Mouse (Mus musculus): ENCODE data around the gene Cherp.

The Cherp gene

DNA sequence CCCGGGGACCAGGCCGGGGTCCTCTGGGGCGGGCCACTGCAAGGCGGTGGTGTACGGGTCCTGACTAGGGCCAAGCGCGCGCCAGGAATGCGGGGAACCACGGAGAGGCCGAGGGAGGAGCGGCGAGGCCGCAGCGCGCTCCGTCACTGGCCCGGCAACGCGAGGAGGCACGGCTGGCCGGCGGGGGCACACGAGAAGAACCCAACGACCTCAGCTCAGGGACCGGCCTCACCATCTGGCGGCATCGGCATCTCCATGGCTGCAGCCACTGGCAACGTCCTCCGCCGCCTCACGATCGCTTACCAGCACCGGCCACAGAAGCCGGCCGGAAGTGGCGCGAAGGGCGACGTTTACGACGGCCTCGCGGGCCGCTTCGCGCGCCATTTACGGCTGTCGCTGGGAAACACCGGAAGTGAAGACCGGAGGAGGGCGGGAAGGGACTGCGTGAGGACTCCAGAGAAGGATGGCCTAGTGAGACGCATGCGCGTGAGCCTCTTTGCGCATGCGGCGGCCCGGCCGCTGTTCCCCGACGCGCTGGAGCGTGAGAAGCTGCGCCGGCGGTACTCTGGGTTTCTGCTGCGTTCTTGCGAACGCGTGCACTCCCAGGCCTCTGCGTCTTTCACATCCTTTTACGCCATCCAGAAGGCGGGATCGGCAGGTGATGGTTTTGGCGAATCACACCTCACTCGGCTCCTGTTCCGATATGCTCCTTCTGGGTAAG, at the start of gene Cherp:
Cherp (minus strand) TSS at position 401 of the 721 bp plus-strand sequence.
- DNase-seq (ENCODE audit: low spot score): peak; percentile 97

DNA sequence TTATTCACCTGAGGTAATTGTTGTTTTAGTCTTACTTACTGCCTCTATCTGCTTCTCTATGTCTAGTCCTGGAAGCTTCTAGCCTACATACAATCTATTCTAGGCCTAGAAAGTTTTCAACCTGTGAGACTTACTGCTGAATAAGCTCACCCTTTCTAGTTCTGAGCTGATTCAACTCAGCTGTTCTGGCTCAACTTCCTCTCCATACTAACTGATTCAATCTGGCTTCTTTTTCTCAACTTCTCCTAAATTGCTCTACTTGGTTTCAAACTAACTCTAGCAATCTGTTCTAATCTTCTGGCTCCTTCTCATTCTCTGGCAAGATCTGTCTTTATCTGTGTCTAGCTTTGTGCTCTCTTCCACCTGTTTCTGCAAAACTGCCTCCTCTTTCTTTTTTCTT, 46.9 kb upstream of the Cherp start:
- DNase-seq (ENCODE audit: low spot score): no peak

DNA sequence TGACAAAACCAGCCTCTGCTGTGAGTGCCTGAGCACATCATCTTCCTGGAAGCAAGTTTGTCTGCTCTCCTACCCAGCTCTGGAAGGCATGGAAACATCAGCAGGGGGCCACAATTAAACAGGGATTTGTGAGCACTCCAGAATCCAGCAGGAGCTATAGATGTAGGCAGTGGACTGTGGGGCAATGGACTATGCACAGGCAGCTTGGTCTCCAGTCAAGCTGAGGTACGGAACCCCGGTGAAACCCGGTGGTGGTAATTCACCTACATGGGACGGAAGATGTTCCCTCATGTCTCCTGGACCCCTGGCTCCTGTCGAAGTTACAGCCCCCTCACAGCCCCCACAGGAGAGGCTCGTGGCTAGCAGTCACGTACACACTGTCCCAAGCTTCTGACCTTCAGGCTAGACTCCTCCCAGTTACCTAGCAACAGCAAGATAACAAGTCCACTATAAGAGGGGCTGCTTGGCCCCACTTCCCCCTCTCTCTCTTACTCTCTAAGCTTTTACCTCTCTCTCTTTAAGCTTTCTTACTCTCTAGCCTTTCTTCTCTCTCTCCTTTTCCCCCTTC, 42.5 kb upstream of the Cherp start:
- no peak for DNase-seq (ENCODE audit: low spot score)

DNA sequence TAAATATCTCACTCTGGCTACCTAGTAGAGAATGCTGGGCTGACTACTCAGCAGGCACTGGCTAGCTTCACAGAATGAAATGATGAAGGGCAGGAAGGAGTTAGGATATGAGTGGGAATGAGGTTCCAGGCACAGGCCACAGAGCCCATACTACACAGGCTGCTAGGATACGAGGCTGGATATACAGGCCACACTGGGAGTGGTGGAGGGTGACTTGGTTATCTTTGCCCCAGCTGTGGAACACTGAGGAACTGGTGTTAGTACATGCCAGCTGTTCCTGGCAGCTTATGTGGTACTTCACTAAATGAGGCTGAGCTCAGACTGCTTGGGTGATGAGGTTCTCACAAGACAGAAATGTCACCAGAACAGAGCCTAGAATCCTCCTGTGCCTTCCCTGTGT, 38.1 kb upstream of the Cherp start:
- no peak for DNase-seq (ENCODE audit: low spot score)

DNA sequence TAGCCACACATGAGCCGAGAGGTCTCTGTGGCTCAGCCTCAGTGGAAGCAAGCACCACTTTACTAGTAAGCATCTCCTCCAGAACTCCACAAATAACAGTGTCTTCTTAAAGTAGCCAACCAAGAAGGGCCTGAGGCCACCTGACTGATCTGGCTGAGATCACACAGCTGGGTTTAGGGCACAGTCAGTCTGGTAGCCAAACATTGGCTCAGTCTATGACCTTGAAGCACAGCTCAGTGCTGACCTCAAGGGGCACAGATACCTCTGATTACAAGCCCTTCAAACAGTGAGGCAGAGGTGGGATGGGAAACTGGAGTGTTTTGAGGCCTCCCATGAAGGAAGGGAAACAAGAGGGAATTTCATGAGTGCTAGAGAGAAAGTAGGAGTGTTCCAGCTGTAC, 37.6 kb upstream of the Cherp start:
- DNase-seq (ENCODE audit: low spot score): no peak

DNA sequence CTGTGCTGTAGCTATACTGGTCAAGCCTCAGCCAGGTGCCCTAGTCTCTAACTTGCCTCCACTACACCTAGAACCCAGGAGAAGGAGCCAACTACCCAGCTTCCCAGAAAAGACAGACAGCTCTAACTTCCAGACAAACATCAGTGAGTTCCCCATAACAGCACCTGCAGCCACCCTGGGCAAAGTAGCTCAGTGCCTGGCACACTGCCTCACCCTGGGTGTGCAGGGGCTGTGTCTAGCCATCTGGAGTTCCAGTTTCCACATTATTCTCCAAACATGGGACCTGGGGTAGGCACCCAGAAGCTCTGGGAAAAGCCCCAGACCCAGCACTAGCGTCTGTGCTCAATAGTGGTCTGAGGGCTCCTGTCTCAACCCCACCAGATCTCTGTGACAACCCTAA, 32.5 kb upstream of the Cherp start:
- no peak for DNase-seq (ENCODE audit: low spot score)

DNA sequence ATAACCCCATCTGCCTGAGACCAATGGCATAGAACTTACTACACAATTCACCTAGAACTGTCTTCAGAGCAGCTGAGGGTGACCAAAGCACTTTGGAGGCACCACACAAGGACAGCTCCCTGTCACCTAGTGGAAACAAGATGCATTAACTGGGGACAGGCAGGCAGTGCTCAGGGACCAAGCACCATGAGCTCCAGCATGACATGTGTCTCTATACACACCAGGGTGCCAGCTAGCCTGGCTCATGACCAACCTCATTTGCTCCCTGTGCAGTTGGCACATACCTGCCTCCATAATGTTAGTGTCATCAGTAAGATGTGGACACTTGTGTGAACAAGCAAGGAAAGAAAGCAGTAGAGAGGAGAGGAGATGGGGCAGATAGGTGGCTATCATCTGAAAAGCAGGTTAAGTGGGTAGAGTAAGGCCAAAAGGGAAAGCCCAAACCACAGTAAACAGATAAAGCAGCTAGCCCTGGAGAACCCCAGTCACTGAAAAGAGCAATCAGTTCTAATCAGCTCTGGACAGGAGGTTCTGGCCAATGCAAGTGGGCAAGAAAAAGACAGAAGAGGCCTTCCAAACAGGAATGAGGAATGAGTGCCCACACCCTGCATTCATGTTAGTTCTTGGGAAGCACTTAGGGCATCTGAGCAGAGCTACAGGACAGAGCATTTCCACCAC, 29.8 kb upstream of the Cherp start:
- DNase-seq (ENCODE audit: low spot score): no peak

DNA sequence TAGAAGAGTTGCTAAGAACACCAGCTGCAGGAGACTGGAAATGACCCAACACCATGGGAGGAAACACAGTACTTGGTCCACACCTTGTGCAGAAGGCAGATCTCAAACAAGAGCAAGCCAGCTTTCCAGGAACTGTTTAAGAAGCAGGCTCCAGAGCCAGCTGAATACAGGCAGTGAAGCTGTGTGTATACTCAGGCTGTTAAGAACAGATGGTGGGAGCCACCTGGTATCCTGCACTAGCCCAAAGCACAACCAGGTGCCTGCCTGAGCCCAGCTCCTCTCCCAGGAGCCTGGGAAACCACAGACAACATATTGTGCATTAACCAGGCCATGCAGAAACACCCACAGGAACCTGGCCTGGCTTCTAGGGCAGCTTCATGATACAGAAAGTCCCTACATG, 29.1 kb upstream of the Cherp start:
- no peak for DNase-seq (ENCODE audit: low spot score)

DNA sequence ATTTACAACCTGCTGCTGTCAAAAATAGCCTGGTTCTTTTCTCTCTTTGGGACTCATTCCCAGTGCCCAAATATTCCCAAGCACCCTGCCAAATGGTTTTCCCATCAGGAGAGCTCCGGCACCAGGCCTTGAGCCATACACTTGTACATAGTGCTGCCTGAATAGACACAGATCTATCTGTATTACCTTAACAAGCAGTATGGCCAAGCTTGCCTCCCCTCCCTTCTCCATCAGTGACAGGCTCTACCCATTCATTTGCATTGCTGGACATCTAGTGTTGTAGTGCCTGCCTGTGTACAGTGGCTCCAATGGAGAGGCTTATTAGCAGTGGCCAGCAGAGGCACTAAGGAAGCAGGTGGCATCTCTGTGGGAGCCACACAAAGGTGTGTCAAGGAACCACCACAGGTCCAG, 25.5 kb upstream of the Cherp start:
- no peak for DNase-seq (ENCODE audit: low spot score)

DNA sequence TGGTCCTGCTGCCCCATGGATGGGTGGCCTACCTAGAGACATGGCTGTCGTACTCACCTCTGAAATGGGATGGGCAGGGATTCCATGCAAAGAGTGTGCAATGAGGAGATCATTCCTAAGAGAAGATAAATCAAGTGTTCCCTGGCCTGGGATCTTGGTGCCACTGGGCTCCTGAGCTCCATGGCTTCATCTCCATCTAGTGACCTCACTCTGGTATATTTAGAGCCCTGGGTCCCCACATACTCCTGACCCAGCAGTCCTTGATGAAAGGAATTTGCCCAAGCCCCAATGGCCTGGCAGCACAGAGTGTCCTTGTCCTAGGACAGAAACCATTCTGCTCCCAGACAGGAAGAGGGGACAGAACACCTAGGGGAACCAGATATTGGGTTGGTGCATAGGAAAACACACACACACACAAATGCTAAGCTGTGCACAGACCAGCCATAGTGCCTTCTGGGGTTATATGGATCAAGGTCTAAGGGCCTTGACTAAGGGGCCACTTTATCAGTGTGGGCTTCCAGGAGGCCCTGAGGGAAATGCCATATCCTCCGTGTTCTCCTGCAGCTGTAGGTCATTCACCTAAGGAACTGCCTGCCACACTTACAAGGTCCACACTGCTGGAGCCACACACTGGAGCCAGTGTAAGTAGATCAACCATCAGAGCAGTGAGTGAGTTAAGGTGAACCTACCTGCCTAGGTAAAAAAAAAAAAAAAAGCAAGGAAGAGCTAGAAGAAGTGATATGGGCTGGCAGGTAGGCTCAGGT, 24.7 kb upstream of the Cherp start:
- DNase-seq (ENCODE audit: low spot score): no peak

DNA sequence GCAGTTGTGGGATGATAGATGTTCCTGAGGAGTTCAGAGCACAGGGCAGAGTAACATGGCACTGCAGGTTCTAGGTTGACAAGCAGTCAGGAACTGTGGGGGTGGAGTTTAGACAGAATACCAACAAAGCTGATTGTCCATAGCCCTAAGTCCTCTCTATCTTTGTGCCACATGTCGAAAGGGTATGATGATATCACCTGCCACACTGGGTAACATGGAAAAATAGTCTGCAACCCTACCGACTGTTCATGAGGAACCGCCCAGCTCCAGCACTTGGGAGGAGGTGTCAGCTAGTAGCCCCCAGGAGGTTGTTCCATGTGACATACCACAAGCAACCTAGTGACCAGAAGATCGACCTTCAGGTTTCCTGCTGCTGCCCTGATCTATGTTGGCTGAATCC, 23.5 kb upstream of the Cherp start:
- no peak for DNase-seq (ENCODE audit: low spot score)

DNA sequence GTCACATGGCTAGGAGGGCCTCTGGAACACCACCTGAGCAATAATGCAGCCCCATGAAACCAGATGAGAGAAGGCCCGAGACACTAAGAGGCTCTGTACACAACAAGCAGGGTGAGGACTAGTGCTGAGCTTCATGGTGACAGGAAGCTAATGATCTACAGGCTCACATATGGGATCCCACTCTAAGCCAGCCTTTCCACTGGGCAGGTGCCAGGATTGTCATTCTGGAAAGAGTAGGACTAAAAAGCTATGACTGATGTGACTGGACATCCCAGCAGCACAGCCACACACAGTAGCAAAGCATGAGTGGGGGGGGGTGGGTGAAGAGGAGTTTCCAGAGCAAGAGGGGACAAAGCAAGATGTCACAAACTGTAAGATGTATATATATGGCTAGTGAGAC, 22.9 kb upstream of the Cherp start:
- DNase-seq (ENCODE audit: low spot score): no peak

DNA sequence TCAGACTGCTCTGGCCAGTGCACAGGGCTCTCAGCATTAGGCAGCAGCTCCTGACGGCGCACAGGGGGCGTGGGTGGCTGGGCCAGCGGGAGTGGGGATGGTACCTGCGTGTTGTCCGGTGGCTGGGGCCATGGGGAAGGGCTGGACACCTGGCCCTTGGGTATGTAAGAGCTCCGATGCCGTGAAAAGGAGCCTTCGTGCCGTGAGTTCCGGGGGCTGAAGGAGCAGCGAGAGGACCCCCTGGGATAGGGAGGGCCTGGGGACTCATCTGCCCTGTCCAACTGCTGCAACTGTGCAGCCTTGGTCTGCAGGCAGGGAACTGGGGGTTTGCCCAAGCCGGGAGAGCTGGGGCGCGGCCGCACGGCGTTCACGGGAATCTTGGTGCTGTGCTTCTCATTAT, 21.2 kb upstream of the Cherp start:
- DNase-seq (ENCODE audit: low spot score): no peak

DNA sequence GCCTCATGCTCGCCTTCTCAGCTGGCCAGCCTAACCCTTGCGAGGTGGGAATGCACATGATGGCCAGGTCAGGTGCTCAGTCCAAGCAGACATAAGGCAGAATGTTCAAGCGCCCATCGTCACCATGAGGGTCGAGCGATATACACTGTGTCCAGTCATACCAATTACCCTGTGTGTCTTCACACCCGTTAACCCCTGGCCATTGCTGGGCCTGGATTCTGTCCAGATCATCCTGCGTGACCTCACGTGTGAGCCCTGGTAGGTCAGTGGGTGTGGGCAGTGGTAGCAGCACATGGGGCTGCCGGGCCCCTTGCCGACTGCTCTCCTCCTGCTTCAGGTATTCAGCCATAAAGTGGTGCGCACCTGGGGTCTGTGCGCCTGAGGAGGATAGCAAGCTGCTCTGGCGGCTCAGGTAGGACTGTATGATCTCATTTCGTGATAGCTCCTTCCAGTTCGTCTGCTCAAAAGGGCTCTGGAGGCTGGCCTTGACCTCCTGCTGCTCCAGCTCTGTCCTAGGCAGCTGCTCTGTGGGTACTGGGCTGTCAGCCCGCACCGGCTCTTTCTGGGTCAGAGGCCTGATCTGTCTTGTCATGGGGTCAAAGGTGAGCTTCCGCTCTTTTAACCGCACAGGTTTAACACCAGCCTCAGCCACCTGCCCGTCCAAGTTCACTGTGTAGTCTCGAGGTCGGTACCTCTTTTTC, 20.5 kb upstream of the Cherp start:
- no peak for DNase-seq (ENCODE audit: low spot score)

DNA sequence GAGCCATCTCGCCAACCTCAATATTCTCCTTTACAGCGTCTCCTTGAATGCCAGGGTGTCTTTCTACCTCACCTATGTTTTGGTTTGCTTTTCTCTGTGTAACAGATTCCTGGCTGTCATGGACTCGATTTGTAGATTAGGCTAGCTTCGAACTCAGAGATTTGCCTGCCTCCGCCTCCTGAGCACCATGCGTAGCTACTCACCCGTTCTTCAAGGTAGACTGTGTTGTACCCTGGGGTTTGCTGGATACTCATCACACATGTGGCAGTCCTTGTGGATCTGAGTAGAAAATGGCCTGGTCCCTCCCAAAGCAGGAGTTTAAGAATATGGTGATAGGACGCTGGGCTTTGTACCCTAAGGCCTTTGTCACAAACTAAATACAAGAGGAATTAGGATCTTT, 18.4 kb upstream of the Cherp start:
- no peak for DNase-seq (ENCODE audit: low spot score)

DNA sequence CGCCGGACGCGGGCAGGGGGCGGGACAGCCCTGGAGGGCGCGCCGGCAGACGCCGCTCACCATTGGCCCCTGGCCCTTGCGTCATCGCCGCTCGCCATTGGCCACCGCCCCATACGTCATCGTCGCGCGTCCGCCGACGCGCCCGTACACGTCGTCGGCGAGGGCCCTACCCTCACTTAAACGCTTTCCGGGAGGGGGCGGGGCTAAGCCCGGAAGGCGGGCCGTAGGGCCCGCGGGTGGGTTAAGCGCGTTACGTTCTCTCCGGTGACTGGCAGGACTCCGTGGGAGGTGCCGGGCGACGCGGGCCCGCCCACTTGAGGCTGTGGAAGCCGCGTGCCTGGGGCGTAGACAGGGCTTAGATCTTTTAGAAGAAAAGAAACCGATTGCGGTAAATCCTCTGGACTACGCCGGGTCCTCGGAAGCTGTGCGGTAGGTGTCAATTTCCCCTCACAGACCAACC, 17.6 kb upstream of the Cherp start:
- DNase-seq (ENCODE audit: low spot score): peak; percentile 100

DNA sequence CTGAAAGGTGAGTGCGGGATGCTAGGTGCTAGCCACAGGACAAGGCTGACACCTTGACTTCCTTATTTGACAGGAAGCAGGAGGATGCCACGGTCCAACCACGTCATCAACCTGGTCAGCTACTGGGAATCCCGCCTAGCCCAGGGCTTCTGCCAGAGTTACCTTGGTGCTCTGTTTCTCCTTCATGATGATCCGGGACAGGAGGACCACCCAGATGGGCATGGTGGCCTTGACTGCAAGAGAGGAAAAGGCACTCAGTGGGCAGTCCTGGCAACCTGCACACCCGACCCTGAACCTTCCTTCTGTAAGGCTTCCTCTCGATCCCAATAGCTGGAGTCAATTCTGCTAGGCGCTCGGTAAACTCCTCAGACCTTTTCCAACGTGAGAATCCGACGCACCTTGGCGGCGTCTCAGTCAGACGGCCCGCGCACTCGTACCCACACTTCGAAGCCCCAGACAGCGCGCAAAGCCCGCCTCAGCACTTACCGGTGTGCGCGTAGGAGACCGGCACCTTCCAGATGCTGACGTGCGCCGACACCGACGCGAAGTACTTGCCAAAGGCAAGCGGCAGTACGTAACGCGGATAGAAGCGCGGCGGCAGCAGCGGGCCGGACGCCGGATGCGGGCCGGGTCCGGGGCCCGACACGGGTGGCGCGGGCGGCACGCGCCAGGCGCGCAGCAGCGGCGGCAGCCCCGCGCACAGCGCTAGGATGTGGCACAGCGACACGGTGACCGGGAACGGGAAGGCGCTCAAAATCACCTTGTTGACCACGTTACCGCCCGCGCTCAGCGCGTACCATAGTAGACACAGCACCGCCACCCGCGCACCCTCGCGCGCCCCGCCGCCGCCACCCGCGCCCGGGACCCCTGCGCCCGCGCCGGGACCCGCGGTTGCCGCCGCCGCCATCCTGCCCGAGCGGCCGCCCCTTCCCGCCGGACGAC, 16.9 kb upstream of the Cherp start, which contains the start of gene Slc35e1:
Slc35e1 (minus strand) TSS at position 935 of the 942 bp plus-strand sequence.
- DNase-seq (ENCODE audit: low spot score): peak; percentile 12

DNA sequence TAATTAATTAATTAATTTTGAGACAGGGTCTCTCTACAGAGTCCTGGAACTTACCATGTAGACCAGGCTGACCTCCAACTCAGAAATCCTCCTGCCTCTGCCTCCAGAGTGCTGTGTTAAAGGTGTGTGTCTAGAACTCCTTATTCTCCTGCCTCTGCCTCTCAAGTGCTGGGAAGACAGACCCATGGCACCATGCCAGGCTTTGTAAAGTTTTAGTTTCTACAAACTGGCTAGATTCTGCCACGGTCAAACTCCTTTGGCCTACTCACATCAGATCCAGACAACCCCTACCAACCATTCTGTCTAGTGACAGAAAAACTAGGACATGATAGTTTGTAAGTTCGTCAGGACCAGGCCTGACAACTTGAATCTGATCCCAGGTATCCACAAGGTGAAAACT, 16.0 kb upstream of the Cherp start:
- no peak for DNase-seq (ENCODE audit: low spot score)

DNA sequence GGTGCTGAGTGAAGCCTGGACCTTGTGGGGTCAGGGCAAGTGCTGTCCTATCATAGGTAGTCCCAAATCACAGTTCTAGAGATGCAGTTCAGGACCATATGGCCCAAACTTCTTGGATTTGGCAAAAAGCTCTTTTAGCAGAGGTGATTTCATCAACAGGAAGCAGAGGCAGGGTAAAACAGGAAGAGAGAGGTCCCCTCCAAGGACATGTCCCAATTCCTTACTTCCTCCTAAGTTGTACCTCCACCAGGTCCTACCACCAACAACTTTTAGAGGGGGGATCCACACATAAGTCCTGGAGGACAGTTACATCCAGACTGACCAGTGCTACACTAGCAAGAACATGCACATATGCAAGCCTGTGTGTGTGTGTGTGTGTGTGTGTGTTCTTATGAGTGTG, 12.0 kb upstream of the Cherp start:
- DNase-seq (ENCODE audit: low spot score): no peak

DNA sequence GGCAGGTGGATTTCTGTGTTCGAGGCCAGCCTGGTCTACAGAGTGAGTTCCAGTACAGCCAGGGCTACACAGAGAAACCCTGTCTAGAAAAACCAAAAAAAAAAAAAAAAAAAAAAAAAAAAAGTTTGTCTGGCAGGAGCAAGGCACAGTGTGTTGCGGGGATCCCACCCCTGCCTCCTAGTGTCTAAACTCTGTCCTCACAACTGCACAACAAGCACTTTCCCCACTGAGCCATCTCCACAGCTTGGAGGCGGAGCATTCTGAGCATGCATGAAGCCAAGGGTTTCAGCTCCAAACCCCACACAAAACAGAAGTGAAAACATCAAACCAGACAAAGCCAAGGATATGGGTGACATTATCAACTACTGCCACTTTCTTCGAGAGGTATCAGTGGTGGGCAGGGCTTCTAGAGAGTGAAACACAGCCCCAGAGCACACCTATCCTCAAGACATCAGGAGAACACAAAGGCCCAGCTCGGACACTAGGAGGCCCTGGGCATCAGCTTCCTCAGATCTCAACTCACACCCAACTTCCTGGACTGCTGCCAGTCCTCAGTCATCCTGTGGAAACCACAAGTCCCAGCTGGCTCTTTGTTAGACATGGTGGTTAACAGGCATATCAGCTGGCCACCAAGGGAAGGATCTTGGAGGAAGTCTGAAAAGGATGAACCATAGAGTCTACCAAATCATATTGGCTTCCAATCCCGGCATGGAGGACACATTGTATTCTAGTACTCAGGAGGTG, 10.6 kb upstream of the Cherp start:
- DNase-seq (ENCODE audit: low spot score): peak; percentile 49

Measured in urinary bladder, postnatal 14 days (tissue).